In the genomic region with DNA sequence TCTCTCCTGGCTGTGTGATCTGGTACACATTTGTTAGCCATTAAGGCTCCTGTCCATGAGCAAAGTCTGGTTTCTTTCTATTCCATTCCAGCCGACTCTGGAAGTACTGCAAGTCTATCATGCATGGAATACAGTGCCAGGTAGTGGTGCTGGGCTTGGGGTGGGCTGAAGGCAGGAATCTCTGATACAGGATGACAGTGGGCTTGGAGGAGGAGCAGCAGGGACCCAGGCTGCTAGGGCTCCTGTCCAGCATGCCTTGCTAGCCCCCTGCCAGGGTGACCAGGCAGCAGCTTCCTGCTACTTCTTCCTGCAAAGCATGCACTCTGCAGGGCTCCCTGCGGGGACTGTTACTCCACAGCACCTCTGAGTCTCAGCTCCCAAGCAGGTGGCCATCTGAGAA, we compare ENCODE assay signal across 23 mouse cellular contexts.
A peak's percentile ranks its signal among the peaks of the same experiment; 100 is the strongest.
DNase-seq lines count a peak whose midpoint lies in the region; ATAC-seq lines count a peak whose summit lies in the region.
"Had no signal": no experiment of that assay in that cellular context is flagged by ENCODE, and none has a peak within 500 bp of the region (broad histone marks: within the 10 kb centered on the region; RNA-seq: fewer than 3 reads in every experiment).

No protein-coding gene starts in this region.

- H3K4me1 ChIP-seq in hindbrain, embryonic 15.5 days (replicated peaks): peaks cover 37% of the 10 kb centered on the region
- H3K4me1 ChIP-seq in hindbrain, embryonic 10.5 days (replicated peaks): peaks cover 27% of the 10 kb centered on the region
- peaks cover 28% of the 10 kb centered on the region for H3K4me1 ChIP-seq in neural tube, embryonic 15.5 days
- H3K4me1 ChIP-seq: heart, embryonic 15.5 days; kidney, embryonic 15.5 days; liver, embryonic 13.5 days; stomach, embryonic 15.5 days had no signal

- WGBS in hindbrain, embryonic 15.5 days: 65% methylated on average over 2 of the region's 2 CpGs
- WGBS in hindbrain, embryonic 10.5 days: 67% methylated on average over 2 of the region's 2 CpGs
- 68% methylated on average over 2 of the region's 2 CpGs for WGBS in neural tube, embryonic 15.5 days

- peak; percentile 66 for DNase-seq in cerebellum, adult 11-12 months
- no peak for DNase-seq in cerebellum, adult 9-10 months
- no peak for DNase-seq in hindbrain, embryonic 10.5 days (ENCODE audit: low spot score)
- DNase-seq in neural tube, embryonic 10.5 days (ENCODE audit: extremely low spot score, low spot score): no peak
- no peak for DNase-seq in urinary bladder, postnatal 10 days (ENCODE audit: low spot score)
- DNase-seq: adrenal gland, postnatal 14 days; gastrocnemius, adult 2 months; heart, postnatal 36 days; kidney, adult 11 months; kidney, postnatal 4 days; liver, embryonic 13.5 days; lung, adult 2 months; lung, postnatal 14 days; thymus, adult 2 months; thymus, postnatal 4 days had no signal

- no peaks in the 10 kb centered on the region for H3K9me3 ChIP-seq in hindbrain, embryonic 15.5 days
- H3K9me3 ChIP-seq in hindbrain, embryonic 10.5 days: no peaks in the 10 kb centered on the region
- H3K9me3 ChIP-seq in neural tube, embryonic 15.5 days (replicated peaks): no peaks in the 10 kb centered on the region
- H3K9me3 ChIP-seq: embryonic facial prominence, embryonic 13.5 days; heart, embryonic 15.5 days; kidney, embryonic 15.5 days; liver, embryonic 13.5 days; stomach, embryonic 15.5 days had no signal

- no peaks in the 10 kb centered on the region for H3K36me3 ChIP-seq in hindbrain, embryonic 15.5 days
- 0 out of 2 replicates have a peak, but pooled peaks cover 3% of the 10 kb centered on the region for H3K36me3 ChIP-seq in hindbrain, embryonic 10.5 days
- H3K36me3 ChIP-seq in neural tube, embryonic 15.5 days: no peaks in the 10 kb centered on the region
- H3K36me3 ChIP-seq: embryonic facial prominence, embryonic 13.5 days; heart, embryonic 15.5 days; kidney, embryonic 15.5 days; liver, embryonic 13.5 days; stomach, embryonic 15.5 days had no signal

- H3K4me3 ChIP-seq in hindbrain, embryonic 15.5 days: no peak overlapping the region
- no peak overlapping the region for H3K4me3 ChIP-seq in hindbrain, embryonic 10.5 days
- no peak overlapping the region for H3K4me3 ChIP-seq in neural tube, embryonic 15.5 days (replicated peaks)
- H3K4me3 ChIP-seq: embryonic facial prominence, embryonic 13.5 days; erythroblast, embryonic 14.5 days; heart, embryonic 15.5 days; kidney, embryonic 15.5 days; liver, embryonic 13.5 days; stomach, embryonic 15.5 days had no signal

- no peak for ATAC-seq in hindbrain, embryonic 15.5 days (ENCODE audit: low FRiP score, low read depth)
- no peak for ATAC-seq in neural tube, embryonic 15.5 days (ENCODE audit: low FRiP score)
- ATAC-seq in activated CD4-positive, CD25-positive, alpha-beta regulatory T cell, adult 4 months: no peak

- no peak overlapping the region for H3K4me2 ChIP-seq in hindbrain, embryonic 15.5 days
- no peak overlapping the region for H3K4me2 ChIP-seq in neural tube, embryonic 15.5 days
- H3K4me2 ChIP-seq: embryonic facial prominence, embryonic 13.5 days; heart, embryonic 15.5 days; kidney, embryonic 15.5 days; liver, embryonic 13.5 days; stomach, embryonic 15.5 days had no signal

- H3K27ac ChIP-seq in hindbrain, embryonic 15.5 days (replicated peaks): peak overlapping the region; percentile 84
- H3K27ac ChIP-seq in hindbrain, embryonic 10.5 days: no peak overlapping the region
- H3K27ac ChIP-seq in neural tube, embryonic 15.5 days (replicated peaks): 0 out of 2 replicates have a peak overlapping the region, but pooled peaks have one; percentile 79
- H3K27ac ChIP-seq: embryonic facial prominence, embryonic 13.5 days; gastrocnemius, adult 2 months; heart, embryonic 15.5 days; kidney, embryonic 15.5 days; liver, embryonic 13.5 days; stomach, embryonic 15.5 days had no signal

- no peak overlapping the region for H3K9ac ChIP-seq in hindbrain, embryonic 15.5 days
- H3K9ac ChIP-seq in neural tube, embryonic 15.5 days (replicated peaks): no peak overlapping the region
- H3K9ac ChIP-seq: embryonic facial prominence, embryonic 13.5 days; heart, embryonic 15.5 days; kidney, embryonic 15.5 days; liver, embryonic 13.5 days; stomach, embryonic 15.5 days had no signal

- H3K27me3 ChIP-seq in hindbrain, embryonic 15.5 days: no peaks in the 10 kb centered on the region
- peaks cover 19% of the 10 kb centered on the region for H3K27me3 ChIP-seq in hindbrain, embryonic 10.5 days (ENCODE audit: insufficient read depth, poor library complexity, severe bottlenecking)
- H3K27me3 ChIP-seq in neural tube, embryonic 15.5 days (replicated peaks): no peaks in the 10 kb centered on the region
- H3K27me3 ChIP-seq: embryonic facial prominence, embryonic 13.5 days; heart, embryonic 15.5 days; kidney, embryonic 15.5 days; liver, embryonic 13.5 days; stomach, embryonic 15.5 days had no signal
